8 mouse cellular contexts compared by ENCODE assay signal in the genomic region with DNA sequence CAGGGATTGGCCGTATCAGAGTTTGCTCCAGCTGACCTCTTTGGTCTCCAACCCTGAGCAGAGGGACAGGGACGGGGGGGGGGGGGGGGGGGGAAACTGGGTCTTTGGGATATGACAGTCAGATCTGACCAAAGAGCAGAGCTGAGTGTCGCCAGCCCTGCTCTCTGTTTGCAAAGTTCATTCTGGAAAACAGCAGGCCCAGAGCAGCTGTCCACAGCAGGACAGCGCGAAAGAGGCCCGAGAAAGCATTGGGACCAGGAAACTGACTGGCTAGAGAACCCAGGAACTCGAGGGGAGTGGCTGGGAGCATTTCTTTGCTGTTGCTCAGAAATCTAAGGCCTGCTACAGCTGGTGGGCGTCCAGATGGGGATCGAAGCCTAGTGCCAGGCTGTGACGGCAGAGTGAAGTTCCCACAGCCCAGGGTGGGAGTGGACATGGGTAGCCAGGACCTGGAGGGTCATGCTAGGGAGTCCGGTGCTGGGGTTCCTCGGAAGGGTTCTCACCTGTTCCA. TPM values are rescaled to one million over a fixed set of nuclear protein-coding genes. Genes with fewer than 3 reads are reported as not detected.
DNase-seq lines count a peak whose midpoint lies in the region; ATAC-seq lines count a peak whose summit lies in the region.

No protein-coding gene starts in this region.

- peak overlapping the region; percentile 38; the same call in 1 of the 2 replicates for H3K27ac ChIP-seq in heart, embryonic 15.5 days
- peak overlapping the region; percentile 7; the same call in 1 of the 2 replicates for H3K27ac ChIP-seq in midbrain, embryonic 10.5 days (replicated peaks)

- no peaks in the 10 kb centered on the region for H3K27me3 ChIP-seq in heart, embryonic 15.5 days
- peaks cover 59% of the 10 kb centered on the region for H3K27me3 ChIP-seq in midbrain, embryonic 10.5 days (ENCODE audit: low read depth, poor library complexity, severe bottlenecking)

- H3K9ac ChIP-seq in heart, embryonic 15.5 days = peak overlapping the region; percentile 57

- DNase-seq in embryo, embryonic 10 days (ENCODE audit: low spot score) = peak; percentile 17
- no peak for DNase-seq in embryo, embryonic 9.5 days (ENCODE audit: extremely low spot score)
- DNase-seq in embryo, embryonic 11 days = peak; percentile 32
- DNase-seq in kidney, postnatal 4 days = peak; percentile 64 to 73
- DNase-seq in midbrain, embryonic 10.5 days (ENCODE audit: low spot score) = peak; percentile 40
- DNase-seq in spleen, postnatal 10 days (ENCODE audit: low spot score in 2 of 2) = no peak

- peak; percentile 34; the same call in 1 of the 2 replicates for ATAC-seq in heart, embryonic 15.5 days (replicated peaks; ENCODE audit: insufficient number of reproducible peaks, insufficient read depth, low FRiP score, low read depth)
- ATAC-seq in CD4-positive, CD25-positive, alpha-beta regulatory T cell, adult 4 months = no peak

- H3K4me3 ChIP-seq in heart, embryonic 15.5 days = peak overlapping the region; percentile 62
- H3K4me3 ChIP-seq in midbrain, embryonic 10.5 days = peak overlapping the region; percentile 63

- no peaks in the 10 kb centered on the region for H3K9me3 ChIP-seq in heart, embryonic 15.5 days (replicated peaks)
- no peaks in the 10 kb centered on the region for H3K9me3 ChIP-seq in midbrain, embryonic 10.5 days (replicated peaks)

- H3K36me3 ChIP-seq in heart, embryonic 15.5 days = no peaks in the 10 kb centered on the region
- no peaks in the 10 kb centered on the region for H3K36me3 ChIP-seq in midbrain, embryonic 10.5 days

- WGBS in heart, embryonic 15.5 days = 24% methylated on average over 12 of the region's 12 CpGs
- 13% methylated on average over 12 of the region's 12 CpGs for WGBS in midbrain, embryonic 10.5 days

- H3K4me2 ChIP-seq in heart, embryonic 15.5 days = peak overlapping the region; percentile 98

- H3K4me1 ChIP-seq in heart, embryonic 15.5 days (replicated peaks) = peaks cover 27% of the 10 kb centered on the region
- peaks cover 30% of the 10 kb centered on the region for H3K4me1 ChIP-seq in midbrain, embryonic 10.5 days

RNA-seq across cellular contexts. Expression of gene Fam20a, which starts 1.2 kb away (rescaled TPM):
- polyA plus RNA-seq in heart, embryonic 15.5 days (2015; fragmentation: Nextera tagmentation; extraction: Ambion mirVana) = 3.7 and 4.0 TPM in 2 replicates
- polyA plus RNA-seq in midbrain, embryonic 10.5 days (2016; fragmentation: Nextera tagmentation; extraction: Ambion mirVana) = 1.4 and 2.3 TPM in 2 replicates
- 1 to 10 TPM in 1 of 2 experiments, under 1 TPM in 1; 0.91 to 1.7 TPM for polyA plus RNA-seq in CD4-positive, CD25-positive, alpha-beta regulatory T cell, adult 4 months (2017; shearing (Covaris generic))

Comparison
In these comparisons a context has a peak if more than half of its experiments do, and no peak if none do; other contexts are left out.
1. DNase-seq: peak in embryo, embryonic 10 days (single experiment), embryo, embryonic 11 days (single experiment), kidney, postnatal 4 days (2 of 2) and midbrain, embryonic 10.5 days (single experiment); none in embryo, embryonic 9.5 days (single experiment) and spleen, postnatal 10 days (0 of 2).